ENCODE assay signal across 16 mouse cellular contexts in the genomic region with DNA sequence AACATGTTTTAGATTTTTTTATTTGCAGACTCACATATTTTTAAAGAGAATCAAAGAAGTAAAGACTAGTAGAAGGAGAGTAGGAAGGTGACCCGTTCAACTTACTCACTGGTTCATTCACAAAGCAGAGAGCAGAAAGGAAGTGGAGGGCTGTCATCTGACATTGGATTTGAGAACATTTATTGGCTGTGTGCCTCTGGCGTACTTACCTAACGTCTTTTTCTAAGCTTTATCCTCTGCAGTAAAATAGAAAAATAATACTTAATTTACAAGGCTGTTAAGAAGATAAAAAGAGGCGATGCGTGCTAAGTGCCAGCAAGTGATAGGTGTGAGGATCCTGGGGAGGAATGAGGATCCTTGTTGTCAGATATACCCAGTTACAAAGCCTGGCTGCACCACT. TPM values are rescaled to one million over a fixed set of nuclear protein-coding genes. Genes with fewer than 3 reads are reported as not detected.
DNase-seq lines count a peak whose midpoint lies in the region; ATAC-seq and TF ChIP-seq lines count a peak whose summit lies in the region.
"Had no signal": no experiment of that assay in that cellular context is flagged by ENCODE, and none has a peak within 500 bp of the region (broad histone marks: within the 10 kb centered on the region; RNA-seq: fewer than 3 reads in every experiment).

No protein-coding gene starts in this region.

- TF ChIP-seq CTCF in lung, postnatal 0 days (IDR thresholded peaks at IDR 0.05) = no peak

- no peak for DNase-seq in heart, embryonic 10.5 days (ENCODE audit: low spot score)
- DNase-seq in heart, postnatal 25 days (ENCODE audit: low spot score) = no peak
- peak; percentile 35 for DNase-seq in lung, postnatal 0 days (ENCODE audit: low spot score)
- no peak for DNase-seq in lung, postnatal 10 days
- peak; percentile 17 for DNase-seq in heart, postnatal 4 days
- no peak for DNase-seq in urinary bladder, postnatal 25 days (ENCODE audit: low spot score)
- no peak for DNase-seq in embryo, embryonic 10 days (ENCODE audit: low spot score)
- DNase-seq: cerebellum, adult 11 months; layer of hippocampus, adult 9-11 months; right cerebral cortex, postnatal 4 days had no signal

- intact Hi-C loops in heart, postnatal 25 days (cut with DNase I) = loop anchor here (5.0 kb wide), 1 partner anchor 40 kb away; no protein-coding TSS in a partner anchor

- peak overlapping the region; percentile 16; the same call in 1 of the 2 replicates for H3K27ac ChIP-seq in heart, embryonic 10.5 days
- H3K27ac ChIP-seq in lung, postnatal 0 days (ENCODE audit: low read length) = no peak overlapping the region
- H3K27ac ChIP-seq: forebrain, embryonic 15.5 days; liver, embryonic 12.5 days; macrophage; midbrain, embryonic 10.5 days had no signal

- TF ChIP-seq EP300 in lung, postnatal 0 days (IDR thresholded peaks at IDR 0.05) = no peak

- H3K4me2 ChIP-seq in lung, postnatal 0 days (replicated peaks; ENCODE audit: low read depth, low read length) = no peak overlapping the region
- H3K4me2 ChIP-seq: forebrain, embryonic 15.5 days; liver, embryonic 12.5 days had no signal

- H3K27me3 ChIP-seq in heart, embryonic 10.5 days (ENCODE audit: insufficient read depth, poor library complexity, severe bottlenecking) = no peaks in the 10 kb centered on the region
- H3K27me3 ChIP-seq in lung, postnatal 0 days (replicated peaks; ENCODE audit: insufficient read depth, low read length) = no peaks in the 10 kb centered on the region
- H3K27me3 ChIP-seq: forebrain, embryonic 15.5 days; liver, embryonic 12.5 days had no signal

- peaks cover 31% of the 10 kb centered on the region for H3K4me1 ChIP-seq in heart, embryonic 10.5 days
- H3K4me1 ChIP-seq in lung, postnatal 0 days (ENCODE audit: insufficient read depth, low read depth, low read length) = peaks cover 4% of the 10 kb centered on the region; the same call in 1 of the 2 replicates
- H3K4me1 ChIP-seq: forebrain, embryonic 15.5 days; liver, embryonic 12.5 days had no signal

- no peak overlapping the region for H3K4me3 ChIP-seq in heart, embryonic 10.5 days
- no peak overlapping the region for H3K4me3 ChIP-seq in lung, postnatal 0 days (ENCODE audit: low read depth, low read length)
- H3K4me3 ChIP-seq: forebrain, embryonic 15.5 days; liver, embryonic 12.5 days; midbrain, embryonic 10.5 days had no signal

- 25% methylated on average over 5 of the region's 5 CpGs for WGBS in heart, embryonic 10.5 days
- 32% methylated on average over 5 of the region's 5 CpGs for WGBS in lung, postnatal 0 days

- no peaks in the 10 kb centered on the region for H3K9me3 ChIP-seq in heart, embryonic 10.5 days
- H3K9me3 ChIP-seq in lung, postnatal 0 days (ENCODE audit: low read length) = no peaks in the 10 kb centered on the region
- H3K9me3 ChIP-seq: forebrain, embryonic 15.5 days; liver, embryonic 12.5 days; midbrain, embryonic 10.5 days had no signal

- H3K36me3 ChIP-seq in heart, embryonic 10.5 days = no peaks in the 10 kb centered on the region
- H3K36me3 ChIP-seq in lung, postnatal 0 days (ENCODE audit: insufficient read depth, low read length) = no peaks in the 10 kb centered on the region
- H3K36me3 ChIP-seq: forebrain, embryonic 15.5 days; liver, embryonic 12.5 days; midbrain, embryonic 10.5 days had no signal

- no peak for ATAC-seq in lung, postnatal 0 days
- ATAC-seq: forebrain, embryonic 15.5 days; inflammation-experienced regulatory T-cells, adult 6 months had no signal

- H3K9ac ChIP-seq in lung, postnatal 0 days (replicated peaks; ENCODE audit: low read depth) = no peak overlapping the region
- H3K9ac ChIP-seq: forebrain, embryonic 15.5 days; liver, embryonic 12.5 days; lung, embryonic 14.5 days had no signal

RNA-seq across cellular contexts. Expression of a gene that starts 24.7 kb away (rescaled TPM):
- polyA plus RNA-seq in heart, embryonic 10.5 days (2016; fragmentation: Nextera tagmentation; extraction: Ambion mirVana) = 21.2 and 39.8 TPM in 2 replicates
- 100 to 1,000 TPM; 132 to 133 TPM for total RNA-seq in heart, postnatal 25 days (2021)
- 4.0 and 4.8 TPM in 2 replicates for polyA plus RNA-seq in lung, postnatal 0 days (2015; fragmentation: Nextera tagmentation; extraction: Ambion mirVana)
- 100 to 1,000 TPM; 132 to 141 TPM for total RNA-seq in heart, postnatal 4 days (2021)

Comparison
In these comparisons a context has a peak if more than half of its experiments do, and no peak if none do; other contexts are left out.
1. DNase-seq: peak in lung, postnatal 0 days (single experiment) and heart, postnatal 4 days (single experiment); none in heart, embryonic 10.5 days (single experiment), heart, postnatal 25 days (single experiment), lung, postnatal 10 days (single experiment), urinary bladder, postnatal 25 days (single experiment) and embryo, embryonic 10 days (single experiment).